In the genomic region with DNA sequence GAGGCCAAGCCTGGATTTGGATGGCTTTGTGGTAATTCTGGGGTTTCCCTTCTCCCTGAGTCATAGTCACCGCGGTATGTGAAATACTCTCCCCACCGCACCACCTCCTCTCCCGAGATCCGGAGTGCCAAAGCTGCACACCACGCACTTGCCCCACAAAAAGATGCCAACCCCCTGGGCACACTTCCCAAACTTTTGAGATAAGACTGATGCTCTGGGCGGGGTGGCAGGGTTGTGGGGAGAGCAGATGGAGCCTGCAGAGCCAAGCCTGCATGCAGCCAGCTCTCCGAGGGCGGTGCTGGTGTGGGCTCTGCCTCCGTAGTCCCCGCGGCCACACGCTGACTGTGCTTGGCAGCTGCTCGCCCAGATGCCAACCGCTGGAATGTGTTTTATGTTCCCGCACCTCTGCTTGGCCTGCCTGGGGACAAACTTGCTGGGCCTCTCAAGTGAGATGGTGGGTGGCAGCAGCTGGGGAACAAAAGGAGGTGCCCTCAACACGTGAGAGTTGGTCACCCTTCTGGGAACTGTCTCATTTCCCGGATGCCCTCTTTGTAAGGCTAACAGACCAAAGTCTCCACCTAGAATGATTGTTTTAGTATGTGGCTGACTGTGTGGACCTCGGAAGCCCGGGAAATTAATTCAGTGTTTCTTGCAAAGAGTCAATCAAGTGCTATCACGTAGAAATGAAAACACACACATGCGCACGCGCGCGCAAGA, we compare ENCODE assay signal across 8 mouse cellular contexts.
A peak's percentile ranks its signal among the peaks of the same experiment; 100 is the strongest.
DNase-seq lines count a peak whose midpoint lies in the region; ATAC-seq and TF ChIP-seq lines count a peak whose summit lies in the region.
"Not testable (repeated sequence)": the region's sequence is repeated elsewhere in the genome, so short reads cannot be mapped to it uniquely, and the experiment has no call there.

No protein-coding gene starts in this region.

- not testable (repeated sequence) for TF ChIP-seq CTCF in ES-Bruce4 (IDR thresholded peaks at IDR 0.05; ENCODE audit: low read depth, low read length)

- H3K27ac ChIP-seq in ES-Bruce4 (ENCODE audit: insufficient read depth, low read length); lung, embryonic 16.5 days (ENCODE audit: low read length); neural tube, embryonic 15.5 days (replicated peaks): not testable (repeated sequence)
- H3K27ac ChIP-seq in hindbrain, embryonic 12.5 days = peak overlapping the region; percentile 37; the same call in 1 of the 2 replicates

- H3K9ac ChIP-seq in ES-Bruce4 (ENCODE audit: low read depth, poor library complexity, severe bottlenecking); hindbrain, embryonic 12.5 days: not testable (repeated sequence)
- peak overlapping the region; percentile 45 for H3K9ac ChIP-seq in lung, embryonic 16.5 days (ENCODE audit: low read length)
- peak overlapping the region; percentile 26 for H3K9ac ChIP-seq in neural tube, embryonic 15.5 days (replicated peaks)

- DNase-seq in cerebellum, postnatal 14 days = peak; percentile 26 to 34
- peak; percentile 80 to 87 for DNase-seq in frontal cortex, postnatal 36 days (ENCODE audit: low spot score in 2 of 2)
- peak; percentile 66 to 73 for DNase-seq in layer of hippocampus, postnatal 14 days (ENCODE audit: low spot score in 2 of 2)
- peak; percentile 4 for DNase-seq in testis, postnatal 14 days (ENCODE audit: low spot score)

- peak overlapping the region; percentile 41 for H3K4me3 ChIP-seq in ES-Bruce4 (ENCODE audit: low read depth, low read length)
- peak overlapping the region; percentile 27 for H3K4me3 ChIP-seq in hindbrain, embryonic 12.5 days
- H3K4me3 ChIP-seq in lung, embryonic 16.5 days (ENCODE audit: low read length) = peak overlapping the region; percentile 41
- H3K4me3 ChIP-seq in neural tube, embryonic 15.5 days (replicated peaks) = peak overlapping the region; percentile 40

- not testable (repeated sequence) for TF ChIP-seq EP300 in ES-Bruce4 (IDR thresholded peaks at IDR 0.05; ENCODE audit: insufficient read depth, low read depth, low read length)

- peak overlapping the region; percentile 56 for H3K4me2 ChIP-seq in hindbrain, embryonic 12.5 days (replicated peaks)
- H3K4me2 ChIP-seq in lung, embryonic 16.5 days (ENCODE audit: low read depth, low read length) = peak overlapping the region; percentile 65
- peak overlapping the region; percentile 70 for H3K4me2 ChIP-seq in neural tube, embryonic 15.5 days

- not testable (repeated sequence) for TF ChIP-seq POLR2A in ES-Bruce4 (IDR thresholded peaks at IDR 0.05; ENCODE audit: insufficient read depth, low read length)

- H3K27me3 ChIP-seq in ES-Bruce4 (ENCODE audit: control insufficient read depth, insufficient read depth, low read length, poor library complexity, severe bottlenecking); hindbrain, embryonic 12.5 days; lung, embryonic 16.5 days (ENCODE audit: control insufficient read depth, insufficient read depth, low read depth, low read length); neural tube, embryonic 15.5 days (replicated peaks): not testable (repeated sequence)

- 23% methylated on average over 26 of the region's 26 CpGs for WGBS in hindbrain, embryonic 12.5 days
- WGBS in lung, embryonic 16.5 days = 24% methylated on average over 26 of the region's 26 CpGs
- WGBS in neural tube, embryonic 15.5 days = 21% methylated on average over 26 of the region's 26 CpGs

- not testable (repeated sequence) for H3K36me3 ChIP-seq in ES-Bruce4 (ENCODE audit: control insufficient read depth, insufficient read depth, low read length, poor library complexity, severe bottlenecking); hindbrain, embryonic 12.5 days; lung, embryonic 16.5 days (ENCODE audit: control insufficient read depth, insufficient read depth, low read length); neural tube, embryonic 15.5 days

- not testable (repeated sequence) for H3K4me1 ChIP-seq in ES-Bruce4 (ENCODE audit: control insufficient read depth, insufficient read depth, low read length); hindbrain, embryonic 12.5 days; lung, embryonic 16.5 days (replicated peaks; ENCODE audit: control insufficient read depth, insufficient read depth, low read length); neural tube, embryonic 15.5 days

- not testable (repeated sequence) for H3K9me3 ChIP-seq in ES-Bruce4 (replicated peaks; ENCODE audit: control insufficient read depth, insufficient read depth, low read length, poor library complexity, severe bottlenecking); hindbrain, embryonic 12.5 days (replicated peaks); lung, embryonic 16.5 days (ENCODE audit: control insufficient read depth, low read length); neural tube, embryonic 15.5 days (replicated peaks)

- ATAC-seq in hindbrain, embryonic 12.5 days (ENCODE audit: low FRiP score) = peak; percentile 88
- peak; percentile 83 for ATAC-seq in lung, embryonic 16.5 days (ENCODE audit: low read depth)
- ATAC-seq in neural tube, embryonic 15.5 days (ENCODE audit: low FRiP score) = peak; percentile 87

Comparison
In these comparisons a context has a peak if more than half of its experiments do, and no peak if none do; other contexts are left out.
1. DNase-seq: peak in every context shown above with its lines; median percentile 84 in frontal cortex, postnatal 36 days; 70 in layer of hippocampus, postnatal 14 days; 30 in cerebellum, postnatal 14 days; 4 in testis, postnatal 14 days.